Mouse (Mus musculus) WW6 (cell line): ENCODE data around the gene Rbm20.
"Not testable (repeated sequence)": the region's sequence is repeated elsewhere in the genome, so short reads cannot be mapped to it uniquely, and the experiment has no call there.

Experiments used
- DNase-seq: peaks from one replicate; pipeline ENCODE4 v3.0.0-alpha.2; 2013; ENCODE audit warnings: low read depth, low spot score

The Rbm20 gene

DNA sequence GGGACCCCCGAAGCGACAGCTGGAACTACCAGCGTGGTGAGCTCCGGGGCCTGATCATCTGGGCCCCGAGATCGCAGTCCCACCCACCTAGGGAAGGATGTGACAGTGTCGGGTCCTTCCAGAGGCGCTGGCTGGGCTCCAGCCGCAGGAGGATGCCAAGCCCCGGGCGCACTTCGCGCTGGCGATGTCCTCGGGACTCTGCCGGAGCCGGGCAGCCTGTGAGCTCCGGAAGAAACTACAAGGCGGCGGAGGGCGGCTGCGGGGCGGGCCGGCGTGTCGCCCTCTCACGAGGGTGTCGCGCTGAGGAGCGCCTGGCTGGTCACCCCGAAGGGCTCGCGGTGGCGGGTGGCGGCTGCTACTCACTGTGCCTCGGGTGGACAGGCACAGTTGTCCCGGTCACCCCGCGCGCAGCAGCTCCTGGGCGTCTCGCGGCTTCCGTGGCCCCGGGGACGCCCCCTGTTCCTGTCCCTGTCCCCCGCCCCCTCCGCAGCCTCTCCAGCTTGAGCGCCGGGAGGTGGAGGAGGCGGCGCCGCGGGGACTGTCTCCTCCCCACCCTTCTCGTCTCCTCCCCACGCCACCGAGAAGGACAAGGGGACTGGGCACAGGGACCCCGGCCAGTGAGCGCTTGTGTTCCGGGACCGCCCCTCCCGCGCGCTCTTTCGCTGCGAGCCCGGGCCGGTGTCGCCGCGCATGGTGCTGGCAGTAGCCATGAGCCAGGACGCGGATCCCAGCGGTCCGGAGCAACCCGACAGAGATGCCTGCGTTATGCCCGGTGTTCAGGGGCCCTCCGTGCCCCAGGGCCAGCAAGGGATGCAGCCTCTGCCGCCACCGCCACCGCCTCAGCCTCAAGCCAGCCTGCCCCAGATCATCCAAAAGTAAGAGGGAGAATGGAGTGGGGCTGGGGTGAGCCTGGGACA, at the start of gene Rbm20:
Rbm20 (plus strand) TSS at position 589 of the 917 bp plus-strand sequence.
- no peak for DNase-seq

DNA sequence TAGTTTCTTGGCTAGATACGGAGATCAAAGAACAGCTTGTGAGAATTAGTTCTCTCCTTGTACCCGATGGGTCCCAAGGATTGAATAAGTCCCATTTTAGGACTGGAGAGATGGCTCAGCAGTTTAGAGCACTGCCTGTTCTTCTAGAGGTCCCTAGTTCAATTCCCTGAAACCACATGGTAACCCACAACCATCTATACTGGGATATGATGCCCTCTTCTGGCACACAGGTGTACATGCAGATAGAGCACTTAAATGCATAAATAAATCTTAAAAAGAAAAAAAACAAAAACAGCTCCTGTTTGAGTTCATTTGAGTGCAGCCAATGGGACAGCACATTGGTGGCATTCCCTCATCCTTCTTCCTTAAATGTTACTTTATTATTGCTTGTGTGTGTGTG, 39.1 kb upstream of the Rbm20 start:
- DNase-seq: no peak

DNA sequence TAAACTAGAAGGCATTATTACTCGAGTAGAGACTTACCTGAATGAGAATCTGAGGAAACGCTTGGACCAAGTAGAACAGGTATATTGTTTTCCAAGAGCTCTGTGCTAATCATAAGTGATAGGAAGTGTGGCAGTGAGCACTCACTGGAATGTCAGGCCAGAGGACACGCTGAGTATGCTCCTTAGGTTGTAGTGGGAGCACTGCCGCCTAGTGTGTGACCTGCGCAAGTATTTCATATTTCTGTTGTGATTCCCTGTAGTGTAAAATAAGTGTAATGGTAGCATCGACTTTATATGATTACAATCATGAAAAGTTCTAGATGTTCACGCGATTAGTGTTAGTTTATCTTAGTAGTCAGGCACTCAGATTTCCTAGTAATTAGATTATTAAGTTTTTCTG, 38.4 kb upstream of the Rbm20 start:
- DNase-seq: no peak

DNA sequence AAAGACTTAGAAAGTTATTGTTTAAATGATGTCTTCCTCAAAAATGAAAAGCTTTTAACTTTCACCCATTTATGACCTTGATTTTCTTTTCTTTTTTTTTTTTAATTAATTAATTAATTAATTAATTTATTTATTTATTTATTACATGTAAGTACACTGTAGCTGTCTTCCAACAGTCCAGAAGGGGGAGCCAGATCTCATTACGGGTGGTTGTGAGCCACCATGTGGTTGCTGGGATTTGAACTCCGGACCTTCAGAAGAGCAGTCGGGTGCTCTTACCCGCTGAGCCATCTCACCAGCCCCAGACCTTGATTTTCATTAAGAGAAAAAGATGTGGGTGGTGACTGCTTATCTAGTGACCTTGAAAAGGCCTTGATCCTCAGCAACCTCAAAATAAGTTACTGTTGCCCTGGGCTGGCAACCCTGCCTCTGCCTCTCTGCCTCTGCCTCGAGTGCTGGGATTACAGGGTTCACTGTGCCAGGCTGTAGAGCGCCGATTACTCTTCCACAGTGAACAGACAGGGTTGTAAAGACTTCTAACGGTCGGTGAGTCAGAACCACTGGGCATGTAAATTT, 33.0 kb upstream of the Rbm20 start:
- no peak for DNase-seq

DNA sequence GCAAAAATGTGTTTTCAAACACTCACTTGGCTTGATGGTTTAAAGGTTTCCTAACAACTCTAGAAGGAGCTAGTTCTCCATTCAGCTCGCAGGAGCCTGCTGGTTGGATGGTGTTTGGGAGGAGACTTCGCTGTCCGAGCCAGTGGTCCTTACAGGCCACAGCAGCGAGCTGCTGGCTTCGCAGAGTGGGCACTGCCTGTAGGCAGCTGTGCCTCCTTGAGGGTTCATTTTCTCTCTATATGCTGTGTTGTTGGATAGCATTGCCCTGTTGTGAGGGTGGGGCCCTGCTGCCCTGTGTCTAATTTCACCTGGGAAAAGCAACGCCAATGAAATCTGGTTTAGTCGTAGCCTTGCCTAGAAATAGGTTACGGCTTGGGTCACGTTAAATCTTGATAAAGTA, 29.8 kb upstream of the Rbm20 start:
- DNase-seq: no peak

- no peak for DNase-seq
Measured at GRCm38 (mm10) chr19:53648056-53648455, 29.1 kb upstream of the Rbm20 start.

GRCm38 (mm10) chr19:53648802-53649236, 28.3 kb upstream of the Rbm20 start:
- peak; percentile 63 for DNase-seq

DNA sequence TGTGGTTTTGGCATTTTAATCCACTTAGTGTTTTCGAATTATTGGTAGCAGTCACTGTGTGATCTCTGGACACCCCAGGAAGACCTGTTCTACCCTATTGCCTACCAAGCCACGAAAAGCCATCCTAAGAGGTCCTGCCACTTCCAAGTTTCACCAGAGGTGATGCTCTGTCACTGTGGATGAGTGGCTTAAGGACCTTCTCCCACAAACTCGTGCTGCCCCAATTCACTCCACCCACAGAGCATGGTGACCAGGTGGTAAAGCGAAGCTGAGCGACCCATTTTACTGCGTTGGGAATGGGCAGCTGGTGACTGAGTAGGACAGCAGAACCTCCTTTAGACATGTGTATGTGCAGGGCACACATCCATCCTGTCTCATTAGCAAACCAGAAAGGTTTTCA, 27.7 kb upstream of the Rbm20 start:
- DNase-seq: no peak

- no peak for DNase-seq
Measured at GRCm38 (mm10) chr19:53649802-53650201, 27.3 kb upstream of the Rbm20 start.

- DNase-seq: no peak
Measured at GRCm38 (mm10) chr19:53650921-53651320, 26.2 kb upstream of the Rbm20 start.

- DNase-seq: no peak
Measured at GRCm38 (mm10) chr19:53652267-53652666, 24.8 kb upstream of the Rbm20 start.

GRCm38 (mm10) chr19:53653624-53654467, 23.3 kb upstream of the Rbm20 start:
- DNase-seq: no peak

DNA sequence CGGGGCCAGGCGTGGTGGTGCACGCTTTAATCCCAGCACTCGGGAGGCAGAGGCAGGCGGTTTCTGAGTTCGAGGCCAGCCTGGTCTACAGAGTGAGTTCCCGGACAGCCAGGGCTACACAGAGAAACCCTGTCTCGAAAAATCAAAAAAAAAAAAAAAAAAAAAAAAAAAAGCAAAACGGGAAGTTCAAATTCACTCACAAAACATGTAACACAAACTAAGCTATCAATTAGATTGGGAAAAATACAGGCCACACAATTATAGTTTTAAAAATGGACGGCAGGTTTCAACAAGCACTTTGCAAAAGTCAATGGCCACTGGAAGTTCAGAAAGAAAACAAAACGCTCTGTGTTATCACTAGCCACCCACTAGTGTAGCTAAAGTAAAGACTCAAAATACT, 20.7 kb upstream of the Rbm20 start:
- not testable (repeated sequence) for DNase-seq

DNA sequence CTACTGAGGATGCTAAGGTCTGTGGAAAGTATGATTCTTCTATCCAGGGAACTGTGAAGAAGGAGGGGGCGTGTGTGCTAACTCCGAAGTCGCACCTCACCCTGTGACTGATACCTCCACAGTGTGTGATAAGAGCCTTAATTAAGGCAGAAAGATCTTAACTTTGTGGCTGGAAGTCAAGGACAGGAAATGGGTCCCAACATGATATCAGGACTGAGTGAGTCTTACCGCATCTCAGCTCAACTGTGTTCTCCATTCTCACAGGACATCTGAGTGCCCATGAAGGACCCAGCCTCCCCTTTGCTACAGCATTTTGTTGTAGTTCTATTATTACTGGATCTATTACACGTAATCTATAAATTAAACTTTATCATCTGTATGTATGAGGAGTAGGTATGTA, 19.7 kb upstream of the Rbm20 start:
- no peak for DNase-seq

DNA sequence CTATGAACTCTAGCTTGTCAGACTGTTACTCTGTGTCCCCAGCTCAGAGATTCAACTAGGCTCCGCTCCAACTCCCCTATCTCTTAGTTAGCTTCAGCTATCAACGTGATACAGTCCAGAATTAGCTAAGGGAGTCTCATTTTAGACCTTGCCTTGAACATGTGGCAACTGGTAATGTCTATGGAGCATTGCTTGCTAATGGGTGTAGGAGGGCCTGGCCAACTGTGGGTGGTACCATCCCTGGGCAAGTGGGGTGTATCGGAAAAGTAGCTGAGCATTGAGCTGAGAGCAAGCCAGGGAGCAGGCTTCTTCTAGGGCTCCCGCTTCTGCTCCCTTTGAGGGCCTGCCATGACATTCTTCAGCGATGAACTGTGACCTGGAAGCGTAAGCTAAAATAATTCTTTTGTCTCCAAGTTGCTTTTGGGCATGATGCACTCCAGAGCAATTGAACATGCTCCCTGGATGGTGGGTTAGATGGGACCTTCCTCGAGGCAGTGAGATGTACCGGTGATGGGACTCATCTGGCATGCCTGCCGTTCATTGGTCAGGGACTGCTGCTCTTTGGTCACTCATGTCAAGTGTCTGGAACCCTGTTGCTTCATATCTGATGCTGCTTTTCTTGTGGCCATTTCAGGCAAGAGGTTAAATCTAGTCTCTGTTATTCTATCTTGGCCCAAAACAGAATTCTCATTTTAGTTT, 16.2 kb upstream of the Rbm20 start:
- no peak for DNase-seq

GRCm38 (mm10) chr19:53661938-53662722, 15.0 kb upstream of the Rbm20 start:
- DNase-seq: no peak

GRCm38 (mm10) chr19:53664831-53665230, 12.3 kb upstream of the Rbm20 start:
- no peak for DNase-seq

DNA sequence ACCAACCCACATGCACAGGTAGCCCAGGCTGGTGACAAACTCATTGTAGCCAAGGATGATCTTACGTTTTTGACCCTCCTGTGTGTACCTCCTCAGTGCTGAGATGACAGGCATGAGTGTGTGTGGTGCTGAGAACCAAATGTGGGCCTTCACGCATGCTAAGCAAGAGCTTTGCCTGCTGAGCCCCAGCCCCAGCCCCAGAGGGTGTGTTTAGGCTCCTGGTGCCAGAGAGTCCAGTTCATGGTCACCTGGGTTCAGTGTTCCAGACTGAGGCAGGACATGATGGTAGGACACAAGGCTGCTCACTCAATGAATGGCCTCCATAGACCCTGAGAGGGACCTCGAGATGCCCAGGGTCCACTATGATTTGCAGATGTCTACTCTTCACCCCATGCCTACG, 11.7 kb upstream of the Rbm20 start:
- no peak for DNase-seq

GRCm38 (mm10) chr19:53666708-53667107, 10.4 kb upstream of the Rbm20 start:
- no peak for DNase-seq

GRCm38 (mm10) chr19:53668821-53669220, 8.3 kb upstream of the Rbm20 start:
- no peak for DNase-seq

- no peak for DNase-seq
Measured at GRCm38 (mm10) chr19:53670625-53671141, 6.4 kb upstream of the Rbm20 start.
